Mouse (Mus musculus) embryo, embryonic 10 days (tissue): ENCODE measurements around the gene Lcor.

Experiments used
- DNase-seq: peaks from one replicate; pipeline ENCODE4 v3.0.0-alpha.2; 2015; ENCODE audit warnings: low spot score

Gene Lcor

DNA sequence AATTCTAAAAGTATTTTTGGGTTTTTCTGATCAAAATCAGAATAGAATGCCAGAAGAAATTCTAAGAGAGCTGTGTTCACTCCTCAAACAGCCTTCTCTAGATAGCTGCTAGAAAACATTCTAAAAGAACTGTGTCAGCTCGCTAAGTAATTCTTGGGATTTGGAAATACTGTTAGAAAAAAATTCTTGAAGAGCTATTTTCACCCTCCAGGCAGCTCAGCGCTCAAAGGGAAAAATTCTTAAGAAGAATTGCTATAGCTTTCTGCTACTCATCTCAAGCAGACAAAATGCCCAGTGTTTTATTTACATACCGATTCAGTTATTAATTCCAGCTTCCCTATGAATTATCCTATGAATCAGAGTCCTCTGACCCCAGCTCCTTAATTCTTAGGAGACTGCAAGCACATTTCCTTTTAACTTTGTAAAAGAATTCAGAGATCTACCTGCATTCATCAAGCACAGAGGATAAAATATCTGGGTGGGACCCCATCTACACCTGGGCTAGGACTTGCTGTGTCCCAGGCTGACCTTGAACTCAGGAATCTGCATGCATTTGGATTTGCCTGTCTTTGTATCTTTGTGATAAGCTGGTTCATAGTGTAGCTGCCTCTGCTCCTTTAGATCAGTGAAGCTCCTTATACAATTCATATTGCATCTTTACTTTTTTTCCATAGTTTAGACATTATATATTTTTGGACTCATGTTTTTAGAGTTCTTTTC, 5.7 kb upstream of the Lcor start:
- DNase-seq, result no peak

DNA sequence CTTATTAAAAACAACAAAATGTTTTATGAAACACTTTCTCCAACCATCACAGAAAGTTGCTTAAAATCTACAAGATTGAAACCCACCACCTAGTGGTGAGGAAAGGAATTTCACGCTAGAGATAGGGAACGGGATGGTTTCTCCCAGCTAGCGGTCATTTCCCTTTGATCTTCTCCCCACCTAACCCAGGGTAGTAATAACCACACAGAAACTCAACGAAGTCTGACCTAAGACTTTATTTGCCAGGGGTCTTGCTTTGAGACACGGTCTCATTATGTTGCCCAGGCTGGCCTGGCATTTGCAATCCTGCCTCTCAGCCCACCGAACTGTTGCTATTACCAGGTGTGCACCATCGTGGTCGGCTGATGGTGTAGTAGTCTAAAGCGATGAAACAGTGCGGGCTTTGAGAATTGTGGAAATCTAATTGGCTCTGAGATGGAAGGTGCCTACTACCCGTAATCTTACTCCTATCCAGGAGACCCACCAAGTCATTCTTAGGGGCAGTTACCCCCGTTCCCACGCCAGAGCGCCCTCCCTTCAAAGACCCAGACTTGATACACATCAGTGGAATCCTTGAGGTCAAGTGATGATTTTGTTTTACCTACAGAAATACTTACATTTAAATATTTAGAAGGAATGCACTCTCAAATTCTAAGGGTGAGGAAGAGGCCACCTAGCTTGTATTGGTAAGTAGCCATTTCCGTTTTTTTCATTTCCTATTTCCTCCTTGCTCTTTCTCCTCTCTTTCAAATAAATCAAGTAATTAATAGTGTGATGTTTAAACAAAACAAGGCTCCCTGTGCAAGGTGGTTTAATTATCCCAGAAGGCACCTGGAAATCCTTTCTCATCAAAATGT, 1.2 kb upstream of the Lcor start:
- DNase-seq, result peak; percentile 83

DNA sequence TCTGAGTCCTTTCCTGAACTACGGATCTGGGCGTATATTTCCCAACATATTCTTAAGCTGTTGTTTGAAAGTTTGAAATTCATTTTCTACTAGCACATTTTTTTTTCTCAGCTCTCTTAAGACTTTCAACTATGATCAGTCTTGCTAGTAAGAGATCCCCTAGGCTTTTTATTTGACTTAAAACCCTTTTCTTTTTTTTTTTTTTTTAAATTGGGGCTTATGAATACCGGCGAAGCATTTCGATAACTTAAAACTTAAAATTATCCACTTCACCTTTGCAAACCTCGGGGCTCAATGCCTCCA, 599 bp upstream of the Lcor start:
- no peak for DNase-seq

DNA sequence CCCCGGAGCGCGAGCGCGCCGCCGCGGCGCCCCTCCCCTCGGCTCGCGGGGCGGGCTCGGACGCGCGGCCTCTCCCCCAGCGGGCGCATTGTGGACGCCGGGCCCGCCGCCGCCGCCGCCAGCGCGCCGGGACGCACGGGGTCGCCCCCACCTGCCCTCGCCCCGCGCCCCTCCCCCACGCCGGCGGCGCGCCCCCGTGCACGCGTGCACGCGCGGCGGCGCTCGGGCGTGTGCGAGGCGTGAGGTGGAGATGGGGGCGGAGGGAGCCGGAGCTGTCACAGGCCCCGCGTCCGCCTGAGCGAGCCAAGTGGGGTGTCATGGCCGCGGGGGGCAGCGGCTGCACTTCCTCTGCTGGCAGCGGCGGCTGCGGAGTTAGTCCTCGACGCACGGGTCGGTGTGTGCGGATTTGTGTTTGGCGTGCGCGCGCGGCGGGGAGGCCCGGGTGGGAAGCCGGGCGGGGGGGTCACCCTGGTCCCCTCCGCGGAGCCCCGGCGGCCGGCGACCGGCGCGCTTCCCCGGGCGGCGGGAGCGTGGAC, 540 bp downstream of the Lcor start:
- DNase-seq, result peak; percentile 81

DNA sequence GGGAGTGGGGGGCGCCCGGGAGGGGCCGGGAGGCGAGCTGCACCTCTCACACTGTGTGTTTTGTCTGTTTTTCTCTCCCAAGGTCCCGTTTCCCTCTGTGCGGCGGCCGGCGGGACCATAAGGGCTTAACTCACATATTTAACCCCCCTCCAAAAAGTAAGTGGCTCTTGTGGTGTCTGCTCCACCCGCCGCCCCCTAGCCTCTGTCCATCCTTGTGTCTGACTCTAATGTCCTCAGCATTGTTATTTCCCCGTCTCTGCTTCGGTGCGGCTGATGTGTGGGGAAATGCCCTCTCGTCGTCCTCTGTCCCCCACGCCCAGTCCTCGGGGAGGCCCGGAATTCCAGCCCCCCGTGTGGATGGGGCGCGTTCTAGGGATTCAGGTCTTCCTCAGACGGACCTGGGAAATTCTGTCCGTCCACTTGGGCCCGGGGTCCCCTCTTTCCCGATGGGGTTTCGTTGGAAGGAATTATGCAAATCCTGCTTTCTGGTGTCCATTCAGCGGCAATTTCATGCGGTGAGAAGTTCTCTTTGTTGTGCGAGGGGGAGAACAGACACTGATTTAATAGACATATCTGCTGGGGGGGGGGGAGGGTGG, 1.1 kb downstream of the Lcor start:
- peak; percentile 55 for DNase-seq

DNA sequence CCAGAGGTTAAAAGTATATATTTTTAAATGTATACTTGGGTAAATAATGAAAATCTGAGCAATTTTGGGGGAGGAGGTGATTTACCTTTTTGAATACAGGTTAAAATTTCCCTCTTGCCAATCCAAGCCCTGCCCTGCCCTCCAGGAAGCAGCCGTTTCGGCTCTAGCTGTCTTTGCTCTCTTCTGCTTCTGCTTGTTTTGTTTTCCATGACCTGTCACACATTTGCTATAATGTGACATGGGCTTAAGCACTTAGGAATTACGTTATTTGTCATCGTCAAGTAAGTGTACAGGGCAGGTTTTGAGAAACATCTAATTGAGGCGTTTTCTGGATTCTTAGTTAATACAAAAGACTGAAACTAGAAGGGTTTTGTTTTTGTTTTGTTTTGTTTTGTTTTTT, 1.9 kb downstream of the Lcor start:
- peak; percentile 36 for DNase-seq

DNA sequence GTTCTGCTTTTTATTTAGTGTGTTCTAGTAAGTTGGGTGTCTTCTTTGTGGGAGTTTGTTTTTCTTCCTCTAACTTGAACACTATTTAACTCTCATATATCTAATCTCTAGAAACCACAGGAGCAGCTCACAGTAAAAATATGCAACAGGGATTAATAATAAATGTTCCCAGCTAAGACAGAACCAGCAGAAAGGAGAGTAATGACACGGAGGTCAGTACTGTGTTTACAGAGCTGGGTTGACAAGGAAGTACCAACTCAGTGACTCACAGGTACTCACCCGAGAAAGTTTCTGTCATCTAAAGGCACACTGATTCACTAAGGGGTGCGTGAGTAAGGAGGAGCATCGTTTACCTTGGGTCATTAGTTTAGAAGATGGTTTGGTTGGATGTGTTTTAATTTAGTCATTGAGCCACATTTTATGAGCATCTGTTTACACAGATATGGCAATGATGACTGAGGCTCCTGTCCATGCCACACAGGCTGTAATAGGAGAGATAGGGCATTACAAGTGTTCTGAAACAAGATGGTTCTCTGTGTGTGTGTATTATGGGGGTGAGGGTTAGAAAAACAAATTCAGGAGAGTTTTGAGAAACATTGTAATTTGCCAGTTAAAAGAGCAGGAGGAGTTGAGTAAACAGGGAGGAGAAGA, 13.1 kb downstream of the Lcor start:
- DNase-seq, result no peak

DNA sequence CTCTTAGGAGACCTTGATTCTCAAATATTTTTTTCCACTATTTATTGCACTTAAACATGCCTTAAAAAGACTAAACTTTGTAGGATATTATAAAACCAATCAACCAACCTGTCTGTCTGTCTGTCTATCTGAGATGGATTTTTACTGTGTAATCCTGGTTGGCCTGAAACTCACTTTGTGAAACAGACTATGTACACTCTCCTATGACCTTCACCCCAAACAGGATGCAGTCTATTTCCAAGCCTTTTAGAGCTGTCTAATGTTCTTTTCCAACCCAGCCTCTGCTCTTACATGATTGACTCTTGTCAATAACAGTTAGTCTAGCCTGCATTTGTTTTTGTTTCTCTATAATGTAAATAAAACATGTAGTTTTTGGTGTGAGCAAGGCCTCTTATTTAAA, 13.6 kb downstream of the Lcor start:
- no peak for DNase-seq

DNA sequence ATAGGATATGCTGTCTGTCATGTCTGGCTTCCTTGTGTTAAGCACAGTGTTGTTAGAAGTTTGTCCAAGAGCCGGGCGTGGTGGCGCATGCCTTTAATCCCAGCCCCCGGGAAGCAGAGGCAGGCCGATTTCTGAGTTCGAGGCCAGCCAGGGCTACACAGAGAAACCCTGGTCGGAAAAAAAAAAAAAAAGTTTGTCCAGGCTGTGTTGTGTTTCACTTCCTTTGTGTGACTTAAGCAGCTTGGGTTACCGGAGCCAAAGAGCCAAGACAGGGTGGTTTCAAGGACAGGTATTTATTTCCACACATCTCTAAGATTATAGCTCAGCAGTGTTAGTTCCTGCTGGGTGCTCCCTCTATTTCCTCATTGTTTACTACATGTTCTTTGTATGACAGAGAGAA, 25.4 kb downstream of the Lcor start:
- no peak for DNase-seq

DNA sequence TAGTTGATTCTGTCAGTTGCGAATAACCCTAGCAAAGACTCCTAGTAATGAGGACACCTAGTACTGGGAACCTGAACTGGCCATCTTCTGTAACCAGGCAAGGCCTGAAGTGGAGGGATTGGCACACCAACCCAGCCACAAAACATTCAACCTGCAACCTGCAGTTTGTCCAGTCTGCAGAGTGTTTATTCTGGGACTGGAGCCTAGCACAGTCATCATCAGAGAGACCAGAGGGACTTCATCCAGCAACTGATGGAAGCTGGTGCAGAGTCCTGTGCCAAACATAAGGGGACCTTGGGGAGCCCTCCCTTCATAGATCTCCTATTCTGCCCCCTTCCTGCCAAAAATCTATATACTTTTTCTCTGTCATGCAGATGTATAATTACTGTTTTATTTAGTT, 32.4 kb downstream of the Lcor start:
- DNase-seq, result no peak

DNA sequence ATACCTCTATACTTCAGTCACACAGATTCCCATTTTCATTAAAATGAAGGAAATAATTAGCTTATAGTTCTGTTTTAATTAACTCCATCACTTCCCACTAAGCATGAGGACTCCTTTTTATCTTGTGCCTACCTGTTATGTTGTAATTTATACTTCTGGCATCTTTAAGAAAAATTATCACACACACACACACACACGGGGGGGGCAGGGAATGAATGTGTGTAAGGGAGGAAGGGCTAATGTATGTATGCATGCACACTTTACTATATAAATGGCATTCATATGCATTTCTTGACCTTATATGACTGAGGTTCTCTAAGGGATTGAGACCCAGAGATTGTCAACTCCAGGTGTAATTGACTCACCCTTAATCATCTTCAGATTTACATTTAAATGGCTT, 33.1 kb downstream of the Lcor start:
- DNase-seq, result no peak

DNA sequence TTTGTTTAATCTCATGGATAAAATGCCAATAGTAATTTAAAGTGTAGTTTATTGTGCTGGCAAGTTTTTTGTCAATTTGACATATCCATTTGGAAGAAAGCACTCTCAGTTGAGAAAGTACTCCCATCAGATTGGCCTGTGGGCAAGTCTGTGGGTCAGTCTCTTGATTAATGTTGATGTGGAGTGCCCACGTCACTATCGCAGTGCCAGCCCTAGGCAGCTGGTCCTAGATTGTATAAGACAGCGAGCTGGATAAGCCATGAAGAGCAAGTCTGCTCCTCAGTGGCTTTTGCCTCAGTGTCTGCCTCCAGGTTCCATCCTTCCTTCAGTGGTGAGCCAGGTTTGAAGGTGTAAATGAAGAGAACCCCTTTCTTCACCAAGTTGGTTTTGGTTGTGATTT, 34.6 kb downstream of the Lcor start:
- no peak for DNase-seq

DNA sequence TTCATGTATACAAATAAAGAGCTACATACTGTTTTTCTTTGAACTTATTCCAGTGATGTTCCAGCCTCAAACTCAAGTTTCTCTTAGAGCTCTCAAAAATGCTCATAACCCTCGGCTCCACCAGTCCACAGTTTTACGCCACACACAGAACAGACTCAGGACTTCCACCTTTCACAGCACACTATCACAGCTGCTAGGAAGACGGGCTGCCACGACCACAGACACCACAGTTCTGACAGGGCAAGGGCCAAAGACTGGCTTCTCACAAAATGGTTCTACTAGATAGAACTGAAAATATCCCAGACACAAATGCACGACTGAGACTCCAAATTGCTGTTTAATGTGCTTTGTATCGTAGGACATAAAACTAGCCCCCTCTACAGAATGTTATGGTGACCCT, 36.7 kb downstream of the Lcor start:
- no peak for DNase-seq

DNA sequence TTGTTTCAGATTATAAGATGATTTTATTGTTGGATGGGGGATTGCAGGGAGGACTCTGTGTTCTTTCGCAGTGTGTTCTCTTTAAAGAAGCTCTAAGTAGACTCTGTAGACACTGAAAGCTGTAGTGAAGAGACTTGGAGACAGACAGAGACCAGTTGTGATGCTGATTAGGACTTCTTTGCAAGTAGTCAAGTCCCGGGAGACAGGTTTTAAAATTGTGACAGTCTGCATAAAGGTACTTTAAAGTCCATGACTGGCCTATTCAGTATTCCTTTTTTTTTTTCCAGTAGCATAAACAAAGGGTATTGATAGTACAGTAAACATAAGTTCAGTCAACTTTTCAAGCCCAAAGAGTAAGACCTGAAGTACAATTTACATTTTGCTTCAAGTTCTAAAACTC, 39.8 kb downstream of the Lcor start:
- no peak for DNase-seq

DNA sequence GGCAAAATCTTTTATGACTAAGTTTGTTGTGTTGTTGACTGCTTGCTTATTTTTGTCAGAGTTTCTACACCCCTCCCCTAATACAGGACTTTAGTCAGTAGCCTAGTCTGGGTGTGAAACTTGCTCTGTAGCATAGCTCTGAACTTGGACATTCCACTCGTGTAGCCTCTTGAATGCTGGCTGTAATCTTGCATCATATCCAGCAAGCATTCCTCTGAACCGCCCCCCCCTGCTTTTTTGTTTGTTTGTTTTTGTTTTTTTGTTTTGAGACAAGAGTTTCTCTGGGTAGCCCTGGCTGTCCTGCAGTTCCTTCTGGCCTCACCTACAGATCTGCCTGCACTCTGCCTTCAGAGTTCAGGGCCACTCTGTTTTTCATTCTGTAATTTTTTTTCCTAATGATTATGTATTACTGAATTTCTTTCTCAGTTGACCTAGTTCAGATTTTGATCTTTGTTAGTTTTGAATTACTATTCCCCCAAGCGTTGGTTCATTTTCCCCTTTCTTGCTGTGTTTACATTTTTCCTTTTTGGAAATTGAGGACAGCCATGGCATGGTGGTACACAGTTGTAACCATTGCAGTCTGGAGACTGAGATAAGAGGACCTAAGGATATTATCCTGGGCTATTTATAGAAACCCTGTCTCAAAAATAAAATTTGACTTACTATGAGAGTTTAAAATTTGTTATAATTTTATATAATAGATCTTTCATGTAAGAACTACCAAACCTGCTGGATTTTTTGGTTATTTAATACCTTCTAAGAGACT, 41.5 kb downstream of the Lcor start:
- DNase-seq, result no peak

DNA sequence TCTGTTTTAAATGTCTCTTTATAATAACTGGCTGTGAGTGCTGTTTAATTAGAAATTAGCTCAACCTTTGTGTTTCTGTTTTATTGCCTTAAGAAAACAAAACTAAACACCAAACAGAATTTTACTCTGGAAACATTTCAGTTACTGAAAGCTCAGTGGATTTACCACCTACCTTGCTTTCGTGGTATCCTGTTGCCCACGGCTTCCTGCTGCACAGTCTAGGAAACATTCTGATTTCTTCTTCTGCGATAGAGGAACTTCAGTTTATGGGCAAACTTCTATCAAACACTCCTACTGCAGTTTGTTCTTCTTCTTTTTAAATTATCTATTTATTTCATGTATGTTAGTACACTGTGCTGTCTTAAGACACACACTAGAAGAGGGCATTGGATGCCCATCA, 46.7 kb downstream of the Lcor start:
- no peak for DNase-seq

DNA sequence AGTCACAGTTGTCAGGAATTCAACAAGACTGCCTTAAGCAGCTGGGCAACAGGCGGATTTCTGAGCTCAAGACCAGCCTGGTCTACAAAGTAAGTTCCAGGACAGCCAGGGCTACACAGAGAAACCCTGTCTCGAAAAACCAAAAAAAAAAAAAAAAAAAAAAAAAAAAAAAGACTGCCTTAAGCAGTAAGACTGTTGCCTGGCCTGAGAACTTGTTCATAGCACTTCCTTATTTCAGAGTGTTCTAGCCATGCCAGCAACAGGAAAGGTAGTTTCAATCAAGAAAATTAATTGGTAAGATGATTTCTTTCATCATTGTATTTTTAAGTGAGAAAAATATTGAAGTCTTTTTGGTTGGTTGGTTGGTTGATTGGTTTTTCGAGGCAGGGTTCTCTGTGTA, 51.6 kb downstream of the Lcor start:
- DNase-seq, result no peak

DNA sequence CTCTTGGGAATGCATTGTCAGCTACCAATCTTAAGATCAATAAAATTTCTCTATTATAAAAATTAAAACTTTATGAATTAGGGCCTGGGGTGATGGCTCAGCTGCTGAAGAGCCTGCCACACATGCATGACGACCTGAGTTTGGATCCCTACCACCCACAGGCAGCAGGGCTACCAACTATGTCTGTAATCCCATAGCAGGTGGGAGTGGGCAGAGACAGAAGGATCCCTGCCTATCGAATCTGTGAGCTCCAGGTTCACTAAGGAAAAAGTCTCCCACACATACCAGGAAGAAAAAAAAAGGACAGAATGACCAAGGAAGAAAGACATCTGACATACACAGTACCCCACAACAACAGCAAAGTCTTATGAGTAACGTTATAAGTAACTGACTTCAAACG, 74.5 kb downstream of the Lcor start:
- DNase-seq, result no peak

DNA sequence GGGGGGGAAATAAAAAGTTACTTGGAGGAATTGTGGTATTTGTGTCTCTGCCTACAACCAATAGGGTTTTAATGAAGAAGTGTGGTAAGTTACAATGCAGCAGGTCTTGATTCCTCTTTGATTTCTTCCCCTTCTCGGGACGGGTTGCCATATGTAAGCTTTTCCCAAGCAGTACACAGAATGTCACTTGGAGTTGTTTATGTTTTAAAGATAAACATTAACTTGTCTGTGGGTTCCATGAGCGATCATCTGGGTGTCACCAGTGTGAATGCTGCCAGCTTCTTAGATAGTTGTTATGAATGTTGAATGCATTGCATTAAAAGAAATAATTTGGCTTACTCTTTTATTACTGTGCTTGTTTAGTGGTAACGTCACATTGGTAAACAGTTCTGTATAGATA, 75.1 kb downstream of the Lcor start:
- no peak for DNase-seq

DNA sequence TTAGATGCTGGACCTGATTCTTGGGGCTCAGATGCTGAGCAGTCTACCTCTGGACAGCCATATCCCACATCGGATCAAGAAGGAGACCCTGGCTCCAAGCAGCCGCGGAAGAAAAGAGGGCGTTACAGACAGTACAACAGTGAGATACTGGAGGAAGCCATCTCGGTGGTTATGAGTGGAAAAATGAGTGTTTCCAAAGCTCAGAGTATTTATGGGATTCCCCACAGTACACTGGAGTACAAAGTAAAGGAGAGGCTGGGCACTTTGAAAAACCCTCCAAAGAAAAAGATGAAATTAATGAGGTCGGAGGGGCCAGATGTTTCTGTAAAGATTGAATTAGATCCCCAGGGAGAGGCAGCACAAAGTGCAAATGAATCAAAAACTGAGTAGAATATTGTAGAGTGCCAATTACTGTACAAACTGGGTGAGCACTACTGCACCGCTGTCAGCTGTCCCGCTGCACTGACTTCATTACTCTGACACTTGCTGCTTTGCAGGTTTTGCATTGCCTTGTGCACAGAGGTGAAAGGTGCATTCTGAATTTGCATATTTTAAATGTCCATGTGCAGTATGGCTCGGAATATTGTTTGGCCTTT, 76.6 kb downstream of the Lcor start:
- no peak for DNase-seq

DNA sequence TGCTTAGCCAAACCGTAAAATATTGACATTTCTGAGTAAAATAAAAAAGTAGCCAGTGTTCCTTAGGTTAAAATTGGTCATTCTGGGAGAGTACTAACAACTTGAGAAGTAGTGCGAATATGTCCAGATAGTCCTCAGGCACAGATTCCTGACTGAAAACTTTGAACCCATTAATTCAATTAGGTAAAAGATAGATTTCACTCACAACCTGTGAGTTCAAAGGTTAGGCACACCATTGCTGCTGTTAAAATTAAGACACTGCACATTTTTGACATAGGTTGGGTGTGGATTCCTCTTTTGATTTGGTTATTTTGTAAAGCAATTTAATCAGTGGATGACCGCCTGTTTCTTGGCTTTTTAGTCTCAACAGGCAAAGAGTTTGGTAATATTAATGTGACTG, 78.4 kb downstream of the Lcor start:
- DNase-seq, result no peak

DNA sequence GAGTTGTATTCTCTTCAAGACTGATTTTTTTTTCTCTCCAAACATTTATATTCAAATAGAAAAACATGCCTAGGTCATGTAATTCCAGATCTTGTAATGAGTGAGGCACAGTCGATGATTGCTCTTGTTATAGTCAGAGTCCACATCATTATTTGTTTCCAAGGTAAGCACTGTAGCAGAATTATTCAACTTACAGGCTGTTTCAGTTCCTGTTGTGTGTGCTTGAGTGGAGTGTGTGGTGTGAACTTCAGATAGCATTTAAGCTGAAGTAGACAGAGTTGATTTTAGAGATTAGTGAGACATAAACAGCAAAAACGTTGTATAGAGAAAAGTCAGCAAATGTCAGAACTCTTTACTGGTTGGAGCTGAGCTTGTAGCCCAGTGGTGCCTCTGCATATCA, 86.4 kb downstream of the Lcor start:
- DNase-seq, result no peak
